Mouse (Mus musculus) brain, adult 10 weeks (tissue): Measurements from ENCODE around the gene Gm21366. TPM values are rescaled to one million over a fixed set of nuclear protein-coding genes. Genes with fewer than 3 reads are reported as not detected.

Source experiments
- polyA plus RNA-seq: library from polyadenylated mRNA; stranded (reverse); fragments of 350-450 nt; fragmentation: Illumina TruSeq; extraction: RNeasy Lipid Tissue Mini Kit (QIAGEN cat#74804); gene quantifications from one replicate; pipeline ENCODE4 v1.2.3, GENCODE M21; 2015; ENCODE audit warnings: low read depth, low replicate concordance

Gm21366 gene
- not detected for polyA plus RNA-seq

DNA sequence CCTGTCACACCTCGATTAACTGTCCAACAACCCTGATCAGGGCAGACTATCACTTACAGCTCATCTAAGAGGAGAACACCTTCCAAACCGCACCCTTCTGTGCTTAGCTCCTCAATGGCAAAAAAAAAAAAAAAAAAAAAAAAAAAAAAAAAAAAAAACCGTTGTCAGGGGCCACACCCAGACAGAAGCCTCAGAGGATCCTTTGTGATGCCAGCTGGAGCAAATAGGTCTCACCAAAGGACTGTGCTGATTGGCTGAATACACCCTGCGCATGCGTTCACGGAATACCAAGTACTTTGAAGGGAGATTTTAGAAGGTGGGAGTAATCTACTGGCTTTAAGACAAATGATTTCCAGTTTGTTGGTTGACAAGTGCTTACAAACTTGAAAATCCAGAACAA is at the start of gene Gm21366:
Gene Gm21366, minus strand, starts transcription at position 101 of the 400 bp plus-strand sequence.

